Mouse (Mus musculus) liver, adult 2 months (tissue): ENCODE data around the gene Nat8l. TPM values are rescaled to one million over a fixed set of nuclear protein-coding genes. Genes with fewer than 3 reads are reported as not detected.
A peak's percentile ranks its signal among the peaks of the same experiment; 100 is the strongest.

Experiments
- DNase-seq: peaks from one replicate; pipeline ENCODE4 v3.0.0-alpha.2; 2011; ENCODE audit warnings: low read depth, low spot score; ENCODE audit errors: extremely low read depth
- H3K27ac ChIP-seq: fragments of 200-500 bp; replicated peaks from 2 replicates; pipeline ENCODE4 v1.5.1; 2012; ENCODE audit warnings: low read depth, mild to moderate bottlenecking, control low read depth, inconsistent platforms, low read length; ENCODE audit not compliant: insufficient read depth
- H3K27me3 ChIP-seq: fragments of 200-500 bp; 2 replicates; pipeline ENCODE4 v1.6.1; 2012; ENCODE audit warnings: mild to moderate bottlenecking, moderate library complexity, low read length, inconsistent platforms; ENCODE audit not compliant: control insufficient read depth, insufficient read depth
- H3K36me3 ChIP-seq: fragments of 200-500 bp; 2 replicates; pipeline ENCODE4 v1.6.1; 2012; ENCODE audit warnings: low read length, inconsistent platforms; ENCODE audit not compliant: control insufficient read depth, insufficient read depth
- H3K4me1 ChIP-seq: fragments of 200-500 bp; 2 replicates; pipeline ENCODE4 v1.6.1; 2011; ENCODE audit warnings: low read length; ENCODE audit not compliant: control insufficient read depth, insufficient read depth
- H3K4me3 ChIP-seq: fragments of 200-500 bp; 2 replicates; pipeline ENCODE4 v1.5.1; 2011; ENCODE audit warnings: low read depth, mild to moderate bottlenecking, control low read depth, low read length, moderate library complexity; ENCODE audit not compliant: insufficient read depth
- H3K79me2 ChIP-seq: fragments of 200-500 bp; 2 replicates; pipeline ENCODE4 v1.6.1; 2012; ENCODE audit warnings: inconsistent platforms, mild to moderate bottlenecking, low read length, moderate library complexity; ENCODE audit not compliant: control insufficient read depth, insufficient read depth
- H3K9ac ChIP-seq: fragments of 200-500 bp; 2 replicates; pipeline ENCODE4 v1.6.1; 2012; ENCODE audit warnings: low read depth, mild to moderate bottlenecking, control low read depth, inconsistent platforms, low read length
- CTCF ChIP-seq: fragments of 200-500 bp; IDR thresholded peaks from 2 replicates; pipeline ENCODE4 v1.5.1; 2011; ENCODE audit warnings: low read depth, low read length, control low read depth
- POLR2A ChIP-seq: fragments of 200-500 bp; IDR thresholded peaks from 2 replicates; pipeline ENCODE4 v1.6.1; 2011; ENCODE audit warnings: low read length, control low read depth; ENCODE audit not compliant: insufficient read depth; ENCODE audit errors: extremely low read depth
- WGBS: fragments of 180-500 bp; shearing (Covaris S2); methylation state at CpG from one replicate; pipeline ENCODE4 v1.1.7; 2018; 5-methylcytosine and 5-hydroxymethylcytosine counted together
- polyA plus RNA-seq: library from polyadenylated mRNA; depleted of rRNA; stranded (reverse); fragments of >200 nt; gene quantifications from 2 replicates; pipeline ENCODE4 v1.2.3, GENCODE M21; 2012
- total RNA-seq: library from RNA; depleted of rRNA; stranded (reverse); fragments of >200 nt; gene quantifications from 2 replicates; pipeline ENCODE4 v1.2.3, GENCODE M21; 2014

Nat8l gene
- total and polyA plus RNA-seq, 2 experiments: under 0.01 to 0.07 TPM

DNA sequence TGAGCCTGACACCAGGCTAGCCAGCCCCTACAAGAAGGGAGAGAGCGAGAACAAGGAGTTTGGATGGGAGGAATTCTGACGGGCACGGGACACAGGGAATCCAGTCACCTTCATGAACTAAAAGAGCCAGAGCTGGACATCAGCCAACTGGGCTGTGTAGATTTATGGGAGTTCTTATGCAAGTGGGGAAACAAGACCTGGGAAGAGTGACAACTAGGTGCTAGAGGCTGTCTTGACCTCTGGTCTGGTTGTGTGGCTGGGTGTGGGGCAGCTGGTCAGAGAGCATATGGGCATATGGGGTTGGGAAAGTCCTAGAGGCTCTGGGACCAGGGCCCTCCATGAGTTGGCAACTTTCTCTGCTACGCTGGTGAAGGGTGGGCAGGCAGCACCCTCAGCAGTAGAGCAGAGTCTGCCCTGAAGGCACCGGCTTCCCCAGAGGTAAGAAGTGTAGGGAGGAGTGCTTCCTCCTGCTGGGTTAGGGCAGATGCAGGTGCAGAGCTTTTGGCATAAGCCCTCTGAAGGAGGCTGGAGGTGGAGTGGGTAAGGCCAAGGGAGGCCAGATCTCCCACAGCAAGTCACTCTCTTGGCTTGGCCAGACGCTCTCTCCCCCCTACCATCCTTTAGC is 3.8 kb downstream of the Nat8l start:
- DNase-seq: peak; percentile 72
- no peak overlapping the region for H3K9ac ChIP-seq
- no peaks in the 10 kb centered on the region for H3K36me3 ChIP-seq
- no peak for TF ChIP-seq CTCF
- TF ChIP-seq POLR2A: no peak
- H3K27ac ChIP-seq: no peak overlapping the region
- no peaks in the 10 kb centered on the region for H3K79me2 ChIP-seq
- H3K4me1 ChIP-seq: no peaks in the 10 kb centered on the region
- H3K27me3 ChIP-seq: peaks cover 23% of the 10 kb centered on the region
- 67% methylated on average over 6 of the region's 6 CpGs for WGBS
- no peak overlapping the region for H3K4me3 ChIP-seq

DNA sequence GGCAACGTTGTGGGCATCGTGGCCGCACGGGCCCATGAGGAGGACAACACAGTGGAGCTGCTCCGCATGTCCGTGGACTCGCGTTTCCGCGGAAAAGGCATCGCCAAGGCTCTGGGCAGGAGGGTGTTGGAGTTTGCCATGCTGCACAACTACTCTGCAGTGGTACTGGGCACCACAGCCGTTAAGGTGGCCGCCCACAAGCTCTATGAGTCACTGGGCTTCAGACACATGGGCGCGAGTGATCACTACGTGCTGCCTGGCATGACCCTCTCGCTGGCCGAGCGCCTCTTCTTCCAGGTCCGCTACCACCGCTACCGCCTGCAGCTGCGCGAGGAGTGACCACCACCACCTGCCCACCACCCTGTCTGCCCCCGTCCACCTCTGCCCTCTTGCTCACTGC is 5.0 kb downstream of the Nat8l start:
- peaks cover 17% of the 10 kb centered on the region for H3K27me3 ChIP-seq
- no peak overlapping the region for H3K27ac ChIP-seq
- WGBS: 95% methylated on average over 25 of the region's 25 CpGs
- no peak overlapping the region for H3K4me3 ChIP-seq
- TF ChIP-seq POLR2A: no peak
- TF ChIP-seq CTCF: no peak
- H3K9ac ChIP-seq: no peak overlapping the region
- H3K4me1 ChIP-seq: no peaks in the 10 kb centered on the region
- H3K36me3 ChIP-seq: no peaks in the 10 kb centered on the region
- H3K79me2 ChIP-seq: no peaks in the 10 kb centered on the region
- DNase-seq: no peak

DNA sequence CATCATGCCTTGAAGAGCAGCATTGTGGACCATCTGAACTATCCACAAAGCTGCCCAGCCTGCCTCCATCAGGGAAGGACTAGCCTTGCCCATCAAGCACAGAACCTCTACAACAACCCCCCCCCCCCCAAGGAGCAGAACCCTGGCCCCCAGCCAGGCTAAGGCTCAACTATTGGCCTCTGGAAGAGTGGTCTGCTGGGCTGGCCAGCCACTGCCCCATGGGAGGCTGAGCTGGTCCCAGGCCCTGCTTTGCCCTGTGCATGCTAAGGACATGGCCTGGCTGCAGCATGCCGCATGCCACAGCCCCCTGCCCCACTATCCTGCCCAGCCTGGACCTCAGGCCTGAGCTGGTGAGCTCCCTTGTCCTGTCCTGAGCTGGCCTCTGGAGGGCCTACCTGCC is 5.6 kb downstream of the Nat8l start:
- 100% methylated on average over 1 of the region's 1 CpGs for WGBS
- H3K27me3 ChIP-seq: peaks cover 11% of the 10 kb centered on the region

DNA sequence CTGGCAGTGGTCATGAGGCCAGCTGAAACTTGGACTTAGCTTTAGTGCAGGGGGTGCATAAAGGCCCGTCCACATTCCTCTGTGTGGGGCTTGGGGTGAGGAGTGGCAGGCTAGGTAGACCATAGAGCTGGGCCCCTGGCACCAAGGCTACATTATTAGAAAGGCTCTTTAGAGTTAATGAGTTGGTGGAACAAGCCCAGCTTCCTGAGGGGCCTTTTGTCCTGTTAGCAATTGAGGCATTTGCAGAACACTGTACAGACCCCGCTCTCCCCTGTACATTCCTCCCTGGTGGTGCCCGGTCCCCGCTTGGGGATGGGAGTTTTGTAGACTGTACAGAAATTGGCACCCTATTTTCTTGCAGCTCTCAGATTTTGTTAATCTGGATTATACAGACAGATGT is 6.9 kb downstream of the Nat8l start:
- TF ChIP-seq POLR2A (no peak), CTCF (no peak)
- DNase-seq: no peak
- Histone ChIP-seq H3K9ac (no peak overlapping the region), H3K27ac (no peak overlapping the region), H3K27me3 (peaks cover 3% of the 10 kb centered on the region; the same call in 1 of the 2 replicates), H3K4me3 (no peak overlapping the region), H3K79me2 (no peaks in the 10 kb centered on the region), H3K4me1 (no peaks in the 10 kb centered on the region), H3K36me3 (no peaks in the 10 kb centered on the region)
- WGBS: 96% methylated on average over 4 of the region's 4 CpGs

More for the DNA sequence above, 5.6 kb downstream of the Nat8l start:
- Histone ChIP-seq H3K9ac (no peak overlapping the region), H3K36me3 (no peaks in the 10 kb centered on the region), H3K79me2 (no peaks in the 10 kb centered on the region), H3K27ac (no peak overlapping the region), H3K4me3 (no peak overlapping the region), H3K4me1 (no peaks in the 10 kb centered on the region)
- DNase-seq: no peak
- TF ChIP-seq POLR2A (no peak), CTCF (no peak)

DNA sequence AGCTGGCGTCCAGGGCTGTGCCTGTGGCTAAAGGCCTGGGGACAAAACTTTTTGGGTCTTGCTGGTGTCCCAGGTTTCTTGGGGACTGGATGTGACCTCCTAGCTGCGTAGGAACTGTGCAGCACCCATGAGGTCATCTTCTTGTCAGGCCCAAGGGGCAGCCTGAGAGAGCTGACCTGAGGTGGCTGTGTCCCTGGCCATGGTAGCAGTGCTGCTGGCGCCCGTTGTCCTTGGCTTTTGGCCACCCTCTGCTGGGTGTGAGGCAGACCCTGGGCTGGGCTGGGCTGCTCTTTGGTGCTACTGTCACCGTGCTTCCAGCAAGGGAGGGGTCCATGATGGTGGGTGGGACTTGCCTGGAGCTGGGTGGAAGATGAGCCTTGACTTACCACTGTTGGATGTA is 8.8 kb downstream of the Nat8l start:
- 70% methylated on average over 5 of the region's 5 CpGs for WGBS
- Histone ChIP-seq H3K79me2 (no peaks in the 10 kb centered on the region), H3K27ac (no peak overlapping the region), H3K4me1 (no peaks in the 10 kb centered on the region), H3K27me3 (no peaks in the 10 kb centered on the region), H3K9ac (no peak overlapping the region), H3K4me3 (no peak overlapping the region), H3K36me3 (no peaks in the 10 kb centered on the region)
- TF ChIP-seq POLR2A (no peak), CTCF (no peak)
- DNase-seq: no peak

DNA sequence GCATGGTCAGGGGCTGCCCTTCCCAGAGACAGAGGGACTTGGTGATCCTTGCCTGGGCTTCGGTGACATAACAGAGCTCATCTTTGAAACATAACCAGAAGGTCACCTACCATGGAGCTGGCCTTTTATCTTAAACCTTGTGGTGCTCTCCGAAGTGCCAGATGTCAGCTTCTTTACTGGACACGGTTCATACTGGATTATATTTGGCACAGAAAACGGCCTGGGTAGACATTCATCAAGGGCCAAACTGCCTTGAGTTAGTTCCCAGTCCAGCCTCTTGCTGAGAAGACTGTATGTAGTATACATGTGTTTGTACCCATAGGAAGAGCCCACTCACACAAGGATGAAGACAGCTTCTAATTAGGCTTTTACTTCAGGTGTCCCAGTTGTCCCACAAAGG is 11.0 kb downstream of the Nat8l start:
- Histone ChIP-seq H3K4me3 (no peak overlapping the region), H3K4me1 (no peaks in the 10 kb centered on the region), H3K27ac (no peak overlapping the region), H3K79me2 (no peaks in the 10 kb centered on the region), H3K9ac (no peak overlapping the region), H3K36me3 (no peaks in the 10 kb centered on the region), H3K27me3 (no peaks in the 10 kb centered on the region)
- 85% methylated on average over 4 of the region's 4 CpGs for WGBS
- DNase-seq: no peak
- TF ChIP-seq POLR2A (no peak), CTCF (no peak)
